Mouse (Mus musculus): ENCODE results near the gene Vmn1r223. TPM values are rescaled to one million over a fixed set of nuclear protein-coding genes. Genes with fewer than 3 reads are reported as not detected.

Gene Vmn1r223
- polyA plus RNA-seq, 1 experiment from 2014 or later, result not detected

- Histone ChIP-seq H3K27me3 (replicated peaks; ENCODE audit: control insufficient read depth, insufficient read depth, low read length) (no peaks in the 10 kb centered on the region), H3K4me2 (replicated peaks; ENCODE audit: low read depth) (peak overlapping the region; percentile 61), H3K9ac (ENCODE audit: low read depth, low read length) (no peak overlapping the region), H3K9me3 (ENCODE audit: control insufficient read depth) (no peaks in the 10 kb centered on the region), H3K36me3 (ENCODE audit: control insufficient read depth, insufficient read depth) (no peaks in the 10 kb centered on the region), H3K4me3 (ENCODE audit: low read depth, low read length) (peak overlapping the region; percentile 39), H3K4me1 (replicated peaks; ENCODE audit: control insufficient read depth, insufficient read depth, low read length) (no peaks in the 10 kb centered on the region), H3K27ac (ENCODE audit: low read depth, low read length) (no peak overlapping the region)
- WGBS, result 3% methylated on average over 13 of the region's 13 CpGs
- TF ChIP-seq CTCF (IDR thresholded peaks at IDR 0.05; ENCODE audit: low read depth), result no peak
- no peak for ATAC-seq
Measured at GRCm38 (mm10) chr13:23299999-23300341, 53.0 kb downstream of the Vmn1r223 start.

Other genes with a start within 250 kb of the Vmn1r223 start
- gene Vmn1r213, start 239.5 kb upstream of the Vmn1r223 start, polyA plus RNA-seq (2015; fragmentation: Nextera tagmentation; extraction: Ambion mirVana), result not detected in 2 replicates
- gene Vmn1r214, start 216.7 kb upstream of the Vmn1r223 start, polyA plus RNA-seq (2015; fragmentation: Nextera tagmentation; extraction: Ambion mirVana), result not detected in 2 replicates
- not detected in 2 replicates for gene Vmn1r215, start 179.1 kb upstream of the Vmn1r223 start, polyA plus RNA-seq (2015; fragmentation: Nextera tagmentation; extraction: Ambion mirVana)
- gene Vmn1r217, start 128.9 kb upstream of the Vmn1r223 start, polyA plus RNA-seq (2015; fragmentation: Nextera tagmentation; extraction: Ambion mirVana), result not detected in 2 replicates
- gene Vmn1r218, start 114.0 kb upstream of the Vmn1r223 start, polyA plus RNA-seq (2015; fragmentation: Nextera tagmentation; extraction: Ambion mirVana), result not detected in 2 replicates
- gene Vmn1r219, start 87.8 kb upstream of the Vmn1r223 start, polyA plus RNA-seq (2015; fragmentation: Nextera tagmentation; extraction: Ambion mirVana), result 0.01 and 0.03 TPM in 2 replicates
- gene Vmn1r220, start 59.2 kb upstream of the Vmn1r223 start, polyA plus RNA-seq (2015; fragmentation: Nextera tagmentation; extraction: Ambion mirVana), result not detected in 2 replicates
- gene Vmn1r221, start 33.0 kb upstream of the Vmn1r223 start, polyA plus RNA-seq (2015; fragmentation: Nextera tagmentation; extraction: Ambion mirVana), result not detected in 2 replicates
- not detected in 2 replicates for gene Vmn1r222, start 11.2 kb upstream of the Vmn1r223 start, polyA plus RNA-seq (2015; fragmentation: Nextera tagmentation; extraction: Ambion mirVana)
- 15.6 and 17.2 TPM in 2 replicates for gene Zfp322a, start 122.1 kb downstream of the Vmn1r223 start, polyA plus RNA-seq (2015; fragmentation: Nextera tagmentation; extraction: Ambion mirVana)
- 5.1 and 5.6 TPM in 2 replicates for gene Abt1, start 176.7 kb downstream of the Vmn1r223 start, polyA plus RNA-seq (2015; fragmentation: Nextera tagmentation; extraction: Ambion mirVana)
- gene Btn1a1, start 218.8 kb downstream of the Vmn1r223 start, polyA plus RNA-seq (2015; fragmentation: Nextera tagmentation; extraction: Ambion mirVana), result not detected in 2 replicates
- gene Btn2a2, start 241.7 kb downstream of the Vmn1r223 start, polyA plus RNA-seq (2015; fragmentation: Nextera tagmentation; extraction: Ambion mirVana), result not detected in 2 replicates